Mouse (Mus musculus): ENCODE measurements around the gene Ctnnal1. TPM values are rescaled to one million over a fixed set of nuclear protein-coding genes. Genes with fewer than 3 reads are reported as not detected.

The Ctnnal1 gene
- polyA plus RNA-seq (2015; fragmentation: Nextera tagmentation; extraction: Ambion mirVana): 22.2 and 25.7 TPM in 2 replicates

- no peaks in the 10 kb centered on the region for H3K36me3 ChIP-seq
- peak within 1 kb of the TSS; percentile 90 for H3K4me3 ChIP-seq
- WGBS: 1% methylated on average over 45 of the region's 45 CpGs
- H3K27ac ChIP-seq: peak within 1 kb of the TSS; percentile 93
- peak within 1 kb of the TSS; percentile 95 for H3K4me2 ChIP-seq
- H3K27me3 ChIP-seq: no peaks in the 10 kb centered on the region
- ATAC-seq (replicated peaks; ENCODE audit: insufficient number of reproducible peaks, insufficient read depth, low FRiP score, low read depth): peak; percentile 95
- peaks cover 22% of the 10 kb centered on the region for H3K4me1 ChIP-seq (replicated peaks)
- peak within 1 kb of the TSS; percentile 88 for H3K9ac ChIP-seq
- no peaks in the 10 kb centered on the region for H3K9me3 ChIP-seq (replicated peaks)
These were observed at the start of gene Ctnnal1 for GRCm38 (mm10) chr4:56865003-56865511. Gene Ctnnal1 (minus strand): TSS chr4:56865188.

GRCm38 (mm10) chr4:56914761-56915160 lies 49.8 kb upstream of the Ctnnal1 start:
- no peak overlapping the region for H3K4me2 ChIP-seq

GRCm38 (mm10) chr4:56914338-56914737 lies 49.4 kb upstream of the Ctnnal1 start:
- Histone ChIP-seq H3K27ac (no peak overlapping the region), H3K4me3 (no peak overlapping the region), H3K4me2 (no peak overlapping the region), H3K4me1 (replicated peaks) (0 out of 2 replicates have a peak, but pooled peaks cover 2% of the 10 kb centered on the region), H3K9ac (no peak overlapping the region), H3K36me3 (peaks cover 50% of the 10 kb centered on the region), H3K9me3 (replicated peaks) (no peaks in the 10 kb centered on the region), H3K27me3 (no peaks in the 10 kb centered on the region)
- ATAC-seq (replicated peaks; ENCODE audit: insufficient number of reproducible peaks, insufficient read depth, low FRiP score, low read depth): no peak
- 90% methylated on average over 6 of the region's 6 CpGs for WGBS

More at GRCm38 (mm10) chr4:56914761-56915160, 49.8 kb upstream of the Ctnnal1 start:
- Histone ChIP-seq H3K36me3 (peaks cover 46% of the 10 kb centered on the region), H3K4me3 (no peak overlapping the region), H3K27ac (no peak overlapping the region), H3K27me3 (no peaks in the 10 kb centered on the region), H3K9me3 (replicated peaks) (no peaks in the 10 kb centered on the region), H3K9ac (no peak overlapping the region), H3K4me1 (replicated peaks) (0 out of 2 replicates have a peak, but pooled peaks cover 2% of the 10 kb centered on the region)
- WGBS: 83% methylated on average over 1 of the region's 1 CpGs
- no peak for ATAC-seq (replicated peaks; ENCODE audit: insufficient number of reproducible peaks, insufficient read depth, low FRiP score, low read depth)

- peaks cover 59% of the 10 kb centered on the region for H3K36me3 ChIP-seq
These were observed 47.5 kb upstream of the Ctnnal1 start for GRCm38 (mm10) chr4:56912382-56913001.

GRCm38 (mm10) chr4:56909568-56909967 lies 44.6 kb upstream of the Ctnnal1 start:
- WGBS: 83% methylated on average over 3 of the region's 3 CpGs
- no peaks in the 10 kb centered on the region for H3K9me3 ChIP-seq (replicated peaks)
- no peak overlapping the region for H3K9ac ChIP-seq
- no peak overlapping the region for H3K27ac ChIP-seq
- H3K4me2 ChIP-seq: no peak overlapping the region
- H3K36me3 ChIP-seq: peaks cover 65% of the 10 kb centered on the region
- ATAC-seq (replicated peaks; ENCODE audit: insufficient number of reproducible peaks, insufficient read depth, low FRiP score, low read depth): no peak
- no peak overlapping the region for H3K4me3 ChIP-seq
- no peaks in the 10 kb centered on the region for H3K27me3 ChIP-seq
- 0 out of 2 replicates have a peak, but pooled peaks cover 2% of the 10 kb centered on the region for H3K4me1 ChIP-seq (replicated peaks)

More at GRCm38 (mm10) chr4:56912382-56913001, 47.5 kb upstream of the Ctnnal1 start:
- no peak for ATAC-seq (replicated peaks; ENCODE audit: insufficient number of reproducible peaks, insufficient read depth, low FRiP score, low read depth)
- Histone ChIP-seq H3K4me1 (replicated peaks) (0 out of 2 replicates have a peak, but pooled peaks cover 2% of the 10 kb centered on the region), H3K27me3 (no peaks in the 10 kb centered on the region), H3K4me3 (no peak overlapping the region), H3K4me2 (no peak overlapping the region), H3K9me3 (replicated peaks) (no peaks in the 10 kb centered on the region), H3K9ac (no peak overlapping the region), H3K27ac (no peak overlapping the region)
- WGBS: 91% methylated on average over 7 of the region's 7 CpGs

GRCm38 (mm10) chr4:56907671-56908070 lies 42.7 kb upstream of the Ctnnal1 start:
- H3K27ac ChIP-seq: no peak overlapping the region
- H3K4me2 ChIP-seq: no peak overlapping the region
- no peaks in the 10 kb centered on the region for H3K9me3 ChIP-seq (replicated peaks)
- no peak overlapping the region for H3K4me3 ChIP-seq
- no peaks in the 10 kb centered on the region for H3K27me3 ChIP-seq
- H3K9ac ChIP-seq: no peak overlapping the region
- 90% methylated on average over 5 of the region's 5 CpGs for WGBS
- ATAC-seq (replicated peaks; ENCODE audit: insufficient number of reproducible peaks, insufficient read depth, low FRiP score, low read depth): no peak
- H3K4me1 ChIP-seq (replicated peaks): 0 out of 2 replicates have a peak, but pooled peaks cover 2% of the 10 kb centered on the region
- peaks cover 70% of the 10 kb centered on the region for H3K36me3 ChIP-seq

GRCm38 (mm10) chr4:56906926-56907325 lies 41.9 kb upstream of the Ctnnal1 start:
- H3K4me3 ChIP-seq: no peak overlapping the region
- no peak overlapping the region for H3K9ac ChIP-seq
- no peak for ATAC-seq (replicated peaks; ENCODE audit: insufficient number of reproducible peaks, insufficient read depth, low FRiP score, low read depth)
- WGBS: 92% methylated on average over 3 of the region's 3 CpGs
- no peaks in the 10 kb centered on the region for H3K9me3 ChIP-seq (replicated peaks)
- no peak overlapping the region for H3K27ac ChIP-seq
- no peaks in the 10 kb centered on the region for H3K4me1 ChIP-seq (replicated peaks)
- no peaks in the 10 kb centered on the region for H3K27me3 ChIP-seq
- H3K4me2 ChIP-seq: no peak overlapping the region
- H3K36me3 ChIP-seq: peaks cover 77% of the 10 kb centered on the region

GRCm38 (mm10) chr4:56905507-56905906 lies 40.5 kb upstream of the Ctnnal1 start:
- no peaks in the 10 kb centered on the region for H3K4me1 ChIP-seq (replicated peaks)
- no peak overlapping the region for H3K27ac ChIP-seq
- WGBS: 91% methylated on average over 5 of the region's 5 CpGs
- no peaks in the 10 kb centered on the region for H3K27me3 ChIP-seq
- no peak overlapping the region for H3K4me3 ChIP-seq
- no peak overlapping the region for H3K4me2 ChIP-seq
- peaks cover 82% of the 10 kb centered on the region for H3K36me3 ChIP-seq
- no peaks in the 10 kb centered on the region for H3K9me3 ChIP-seq (replicated peaks)
- ATAC-seq (replicated peaks; ENCODE audit: insufficient number of reproducible peaks, insufficient read depth, low FRiP score, low read depth): no peak
- no peak overlapping the region for H3K9ac ChIP-seq

- ATAC-seq (replicated peaks; ENCODE audit: insufficient number of reproducible peaks, insufficient read depth, low FRiP score, low read depth): no peak
- H3K4me1 ChIP-seq (replicated peaks): no peaks in the 10 kb centered on the region
- no peak overlapping the region for H3K4me2 ChIP-seq
- H3K36me3 ChIP-seq: peaks cover 79% of the 10 kb centered on the region
- no peak overlapping the region for H3K9ac ChIP-seq
- H3K4me3 ChIP-seq: no peak overlapping the region
- no peaks in the 10 kb centered on the region for H3K27me3 ChIP-seq
- WGBS: 90% methylated on average over 2 of the region's 2 CpGs
- H3K9me3 ChIP-seq (replicated peaks): no peaks in the 10 kb centered on the region
- no peak overlapping the region for H3K27ac ChIP-seq
These were observed 36.7 kb upstream of the Ctnnal1 start for GRCm38 (mm10) chr4:56901671-56902070.

GRCm38 (mm10) chr4:56899216-56899615 lies 34.2 kb upstream of the Ctnnal1 start:
- Histone ChIP-seq H3K36me3 (peaks cover 67% of the 10 kb centered on the region), H3K9ac (no peak overlapping the region), H3K4me3 (no peak overlapping the region), H3K9me3 (replicated peaks) (no peaks in the 10 kb centered on the region), H3K27ac (no peak overlapping the region), H3K27me3 (no peaks in the 10 kb centered on the region), H3K4me1 (replicated peaks) (no peaks in the 10 kb centered on the region), H3K4me2 (no peak overlapping the region)
- 92% methylated on average over 8 of the region's 8 CpGs for WGBS
- ATAC-seq (replicated peaks; ENCODE audit: insufficient number of reproducible peaks, insufficient read depth, low FRiP score, low read depth): no peak

- WGBS: 76% methylated on average over 3 of the region's 3 CpGs
- Histone ChIP-seq H3K36me3 (peaks cover 50% of the 10 kb centered on the region), H3K27me3 (no peaks in the 10 kb centered on the region)
These were observed 32.5 kb upstream of the Ctnnal1 start for GRCm38 (mm10) chr4:56897511-56897910.

GRCm38 (mm10) chr4:56894196-56894595 lies 29.2 kb upstream of the Ctnnal1 start:
- no peak overlapping the region for H3K4me3 ChIP-seq
- no peak overlapping the region for H3K4me2 ChIP-seq
- 90% methylated on average over 3 of the region's 3 CpGs for WGBS
- H3K36me3 ChIP-seq: peaks cover 29% of the 10 kb centered on the region
- no peak overlapping the region for H3K9ac ChIP-seq
- peaks cover 16% of the 10 kb centered on the region for H3K4me1 ChIP-seq (replicated peaks)
- ATAC-seq (replicated peaks; ENCODE audit: insufficient number of reproducible peaks, insufficient read depth, low FRiP score, low read depth): no peak
- H3K27ac ChIP-seq: no peak overlapping the region
- no peaks in the 10 kb centered on the region for H3K27me3 ChIP-seq
- no peaks in the 10 kb centered on the region for H3K9me3 ChIP-seq (replicated peaks)

More at GRCm38 (mm10) chr4:56897511-56897910, 32.5 kb upstream of the Ctnnal1 start:
- Histone ChIP-seq H3K4me1 (replicated peaks) (peaks cover 5% of the 10 kb centered on the region), H3K4me2 (no peak overlapping the region), H3K9me3 (replicated peaks) (no peaks in the 10 kb centered on the region), H3K4me3 (no peak overlapping the region), H3K9ac (no peak overlapping the region), H3K27ac (no peak overlapping the region)
- no peak for ATAC-seq (replicated peaks; ENCODE audit: insufficient number of reproducible peaks, insufficient read depth, low FRiP score, low read depth)
